Mouse (Mus musculus) Patski (cell line): ENCODE results near the gene Kcnh5. TPM values are rescaled to one million over a fixed set of nuclear protein-coding genes. Genes with fewer than 3 reads are reported as not detected.

Source experiments
- ATAC-seq: fragments of 100-300 bp; one replicate; pipeline ENCODE4 v1.8.0; 2021
- CTCF ChIA-PET: fragments of 350-600 bp; sonication (Branson Sonifier 250); formaldehyde crosslinking; loops from one replicate; lab custom pipeline; 2022; ENCODE audit warnings: inconsistent platforms; lab: Charles Lee
- POLR2A ChIA-PET: fragments of 350-600 bp; sonication (Branson Sonifier 250); formaldehyde crosslinking; loops from one replicate; lab custom pipeline; 2022; ENCODE audit warnings: antibody characterized with exemption, inconsistent platforms; lab: Charles Lee
- DNase-seq: peaks from one replicate; pipeline ENCODE4 v3.0.0-alpha.2; 2011; ENCODE audit warnings: low read depth, low spot score
- H3K27me3 ChIP-seq: fragments of 371-371 bp; one replicate; pipeline ENCODE4 v1.5.1; 2021
- CTCF ChIP-seq: fragments of 100-300 bp; IDR thresholded peaks from one replicate; pipeline ENCODE4 v1.5.1; 2021
- in situ Hi-C: fragments of 300-500 bp; cut with MboI; formaldehyde crosslinking; loops from 3 replicates; pipeline ENCODE4 v1.11.1; 2018; ENCODE audit warnings: low pct_unique_long_range_greater_than_20kb, mixed read lengths
- polyA plus RNA-seq: library from polyadenylated mRNA; unstranded; gene quantifications from one replicate; pipeline ENCODE4 v1.2.3, GENCODE M21; 2021

Kcnh5 gene
- polyA plus RNA-seq, 1 experiment from 2014 or later, result not detected

DNA sequence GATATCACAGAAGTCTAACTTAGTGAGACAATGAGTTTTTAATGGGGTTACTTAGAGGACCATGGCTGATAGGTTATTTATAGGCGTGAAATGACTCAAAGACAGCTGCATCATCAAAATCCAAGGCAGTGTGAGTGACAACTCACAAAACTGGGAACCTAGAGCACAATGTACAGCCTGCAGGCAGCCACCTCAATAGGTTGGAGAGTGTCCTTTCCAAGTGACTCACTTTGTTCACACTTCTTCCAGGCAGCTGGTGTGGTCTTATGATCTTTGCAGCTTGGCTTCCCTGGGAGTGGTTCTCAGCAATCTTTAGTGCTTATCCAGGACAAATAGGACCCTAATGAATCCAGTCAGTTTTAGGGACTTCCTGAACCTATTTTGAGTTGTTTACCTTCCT, 322.9 kb downstream of the Kcnh5 start:
- in situ Hi-C loops, result no loop called here
- ChIA-PET POLR2A (no interaction called here), CTCF (no interaction called here)
- no peaks in the 10 kb centered on the region for H3K27me3 ChIP-seq
- no peak for TF ChIP-seq CTCF
- no peak for ATAC-seq
- DNase-seq, result no peak

DNA sequence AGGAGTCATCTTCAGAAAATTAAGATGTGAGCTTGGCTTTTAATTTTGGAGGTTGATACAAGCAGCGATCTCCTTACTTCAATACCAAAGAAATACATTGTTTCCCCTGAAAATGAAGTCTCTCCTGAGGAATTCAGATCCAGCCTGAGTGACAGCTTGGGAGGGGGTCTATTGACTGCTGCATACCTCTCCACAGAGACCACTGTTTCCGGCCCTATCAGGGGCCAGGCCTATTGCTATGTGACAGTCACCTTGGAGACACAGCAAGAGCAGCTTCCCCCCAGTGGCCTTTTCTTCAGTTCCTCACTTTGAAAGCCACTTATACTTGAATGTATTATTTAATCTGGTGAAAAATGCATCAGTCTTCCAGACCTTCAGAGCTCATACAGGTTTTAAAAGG, 326.8 kb downstream of the Kcnh5 start:
- in situ Hi-C loops, result no loop called here
- DNase-seq, result no peak
- no peaks in the 10 kb centered on the region for H3K27me3 ChIP-seq
- ChIA-PET CTCF (no interaction called here), POLR2A (no interaction called here)
- no peak for TF ChIP-seq CTCF
- no peak for ATAC-seq

DNA sequence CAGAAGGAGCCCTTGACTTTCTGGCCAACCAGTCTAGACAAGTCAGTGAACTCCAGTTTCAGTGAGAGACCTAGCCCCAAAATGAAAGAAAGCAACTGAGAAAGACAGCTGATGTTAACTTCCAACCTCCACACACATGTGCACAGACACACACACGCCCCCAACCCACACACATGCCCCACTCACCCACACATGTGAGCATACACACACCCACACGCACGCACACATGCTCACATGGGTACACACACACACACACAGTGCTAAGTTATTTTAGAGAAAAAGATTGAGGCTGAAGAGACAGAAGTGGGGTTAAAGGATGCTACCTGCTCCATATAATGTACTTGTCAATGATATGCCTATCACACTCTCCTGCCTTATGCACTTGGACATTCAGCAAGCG, 327.2 kb downstream of the Kcnh5 start:
- DNase-seq (no peak), ATAC-seq (no peak)
- H3K27me3 ChIP-seq, result no peaks in the 10 kb centered on the region
- CTCF ChIA-PET, result no interaction called here
- no peak for TF ChIP-seq CTCF
- in situ Hi-C loops, result no loop called here
- POLR2A ChIA-PET, result no interaction called here

DNA sequence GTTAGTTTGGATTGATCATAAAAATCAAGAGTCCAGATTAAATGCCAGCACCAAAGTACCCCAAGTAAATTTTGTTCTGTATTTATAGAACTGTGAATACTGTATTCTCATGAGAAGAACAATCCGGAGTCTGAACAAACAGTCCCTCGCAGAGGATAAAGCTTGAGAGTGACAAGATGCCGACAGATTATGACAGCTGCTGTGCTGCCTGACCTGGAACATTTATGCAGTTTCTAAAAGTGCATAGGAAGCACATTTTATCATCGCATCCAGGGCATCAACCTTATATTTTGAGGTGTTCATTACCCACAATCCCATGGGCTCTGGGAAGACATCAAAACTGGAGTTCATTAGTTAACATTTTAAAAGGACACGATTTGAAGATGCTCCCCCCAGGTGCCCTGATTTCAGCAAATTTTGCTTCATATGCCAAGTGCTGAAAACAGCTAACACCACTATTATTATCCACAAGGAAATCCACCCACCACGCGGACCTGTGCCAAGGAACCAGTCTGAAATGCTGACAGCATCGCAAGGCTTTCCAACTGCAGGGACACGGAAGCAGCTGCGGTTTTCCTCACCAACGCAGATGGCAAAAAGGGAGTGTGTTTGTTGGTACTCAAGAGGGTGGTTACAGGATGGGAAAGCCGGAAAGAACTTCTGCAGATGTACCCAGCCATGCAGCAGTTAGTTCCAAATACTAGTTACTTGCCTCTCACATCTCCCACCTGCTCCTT, 328.4 kb downstream of the Kcnh5 start:
- POLR2A ChIA-PET, result no interaction called here
- ATAC-seq (no peak), DNase-seq (no peak)
- no peak for TF ChIP-seq CTCF
- in situ Hi-C loops, result no loop called here
- CTCF ChIA-PET, result no interaction called here
- no peaks in the 10 kb centered on the region for H3K27me3 ChIP-seq

Other genes starting within 250 kb of the Kcnh5 start
- gene Rhoj, start 131.0 kb upstream of the Kcnh5 start, polyA plus RNA-seq, result 0.24 TPM
- not detected for gene Gphb5, start 239.4 kb upstream of the Kcnh5 start, polyA plus RNA-seq